ENCODE assay signal across 19 mouse cellular contexts in genomic region chr19:58059719-58060118, GRCm38 (mm10).
DNase-seq lines count a peak whose midpoint lies in the region; ATAC-seq and TF ChIP-seq lines count a peak whose summit lies in the region.
"Had no signal": no experiment of that assay in that cellular context is flagged by ENCODE, and none has a peak within 500 bp of the region (broad histone marks: within the 10 kb centered on the region; RNA-seq: fewer than 3 reads in every experiment).

No protein-coding gene starts in this region.

- H3K27ac ChIP-seq in embryonic facial prominence, embryonic 11.5 days (replicated peaks; ENCODE audit: low read depth, low read length): no peak overlapping the region
- no peak overlapping the region for H3K27ac ChIP-seq in embryonic facial prominence, embryonic 10.5 days (replicated peaks)
- no peak overlapping the region for H3K27ac ChIP-seq in heart, embryonic 13.5 days (replicated peaks)
- no peak overlapping the region for H3K27ac ChIP-seq in heart, adult 2 months
- H3K27ac ChIP-seq in neural tube, embryonic 13.5 days (replicated peaks): no peak overlapping the region
- H3K27ac ChIP-seq in neural tube, embryonic 15.5 days (replicated peaks): no peak overlapping the region

- H3K27me3 ChIP-seq in embryonic facial prominence, embryonic 11.5 days (ENCODE audit: control insufficient read depth, insufficient read depth, low read length): no peaks in the 10 kb centered on the region
- peaks cover 9% of the 10 kb centered on the region for H3K27me3 ChIP-seq in embryonic facial prominence, embryonic 10.5 days (replicated peaks; ENCODE audit: low read depth, poor library complexity, severe bottlenecking)
- no peaks in the 10 kb centered on the region for H3K27me3 ChIP-seq in heart, embryonic 13.5 days (replicated peaks)
- H3K27me3 ChIP-seq in heart, adult 2 months (ENCODE audit: control insufficient read depth, insufficient read depth, low read length): no peaks in the 10 kb centered on the region
- peaks cover 3% of the 10 kb centered on the region; the same call in 1 of the 2 replicates for H3K27me3 ChIP-seq in neural tube, embryonic 13.5 days
- no peaks in the 10 kb centered on the region for H3K27me3 ChIP-seq in neural tube, embryonic 15.5 days (replicated peaks)
- H3K27me3 ChIP-seq: embryonic facial prominence, embryonic 12.5 days; heart, embryonic 12.5 days; hindbrain, embryonic 13.5 days; midbrain, embryonic 12.5 days had no signal

- TF ChIP-seq POLR2A in heart, adult 2 months (IDR thresholded peaks at IDR 0.05; ENCODE audit: insufficient read depth, low read depth, low read length): no peak

- no peak overlapping the region for H3K4me2 ChIP-seq in embryonic facial prominence, embryonic 11.5 days (ENCODE audit: low read depth, low read length)
- no peak overlapping the region for H3K4me2 ChIP-seq in heart, embryonic 13.5 days
- H3K4me2 ChIP-seq in neural tube, embryonic 13.5 days: no peak overlapping the region
- no peak overlapping the region for H3K4me2 ChIP-seq in neural tube, embryonic 15.5 days

- H3K79me2 ChIP-seq in heart, adult 2 months (replicated peaks; ENCODE audit: control insufficient read depth, insufficient read depth, low read length): no peaks in the 10 kb centered on the region

- H3K9ac ChIP-seq in embryonic facial prominence, embryonic 11.5 days (replicated peaks; ENCODE audit: low read length): no peak overlapping the region
- peak overlapping the region; percentile 37; the same call in 1 of the 2 replicates for H3K9ac ChIP-seq in heart, embryonic 13.5 days
- H3K9ac ChIP-seq in heart, adult 2 months (ENCODE audit: low read depth, low read length): no peak overlapping the region
- H3K9ac ChIP-seq in neural tube, embryonic 13.5 days: peak overlapping the region; percentile 4; the same call in 1 of the 2 replicates
- no peak overlapping the region for H3K9ac ChIP-seq in neural tube, embryonic 15.5 days (replicated peaks)
- H3K9ac ChIP-seq: embryonic facial prominence, embryonic 12.5 days; heart, embryonic 12.5 days; midbrain, embryonic 12.5 days had no signal

- H3K4me1 ChIP-seq in embryonic facial prominence, embryonic 11.5 days (ENCODE audit: control insufficient read depth, insufficient read depth, low read length): no peaks in the 10 kb centered on the region; the same call in 1 of the 2 replicates
- peaks cover 47% of the 10 kb centered on the region for H3K4me1 ChIP-seq in embryonic facial prominence, embryonic 10.5 days
- H3K4me1 ChIP-seq in heart, embryonic 13.5 days: peaks cover 48% of the 10 kb centered on the region
- peaks cover 6% of the 10 kb centered on the region for H3K4me1 ChIP-seq in heart, adult 2 months (ENCODE audit: control insufficient read depth, insufficient read depth, low read length)
- H3K4me1 ChIP-seq in neural tube, embryonic 13.5 days (replicated peaks): peaks cover 52% of the 10 kb centered on the region
- H3K4me1 ChIP-seq in neural tube, embryonic 15.5 days: peaks cover 31% of the 10 kb centered on the region

- no peak overlapping the region for H3K4me3 ChIP-seq in embryonic facial prominence, embryonic 11.5 days (ENCODE audit: low read depth, low read length)
- no peak overlapping the region for H3K4me3 ChIP-seq in embryonic facial prominence, embryonic 10.5 days
- H3K4me3 ChIP-seq in heart, embryonic 13.5 days: no peak overlapping the region
- no peak overlapping the region for H3K4me3 ChIP-seq in heart, adult 2 months
- H3K4me3 ChIP-seq in neural tube, embryonic 13.5 days: no peak overlapping the region
- H3K4me3 ChIP-seq in neural tube, embryonic 15.5 days (replicated peaks): no peak overlapping the region
- H3K4me3 ChIP-seq: embryonic facial prominence, embryonic 12.5 days; heart, embryonic 12.5 days; hindbrain, embryonic 13.5 days; midbrain, embryonic 12.5 days had no signal

- TF ChIP-seq EP300 in heart, adult 2 months (IDR thresholded peaks at IDR 0.05; ENCODE audit: insufficient read depth, low read depth, low read length): no peak

- WGBS in embryonic facial prominence, embryonic 11.5 days: 34% methylated on average over 9 of the region's 9 CpGs
- 38% methylated on average over 9 of the region's 9 CpGs for WGBS in embryonic facial prominence, embryonic 10.5 days
- 43% methylated on average over 9 of the region's 9 CpGs for WGBS in heart, embryonic 13.5 days
- 71% methylated on average over 9 of the region's 9 CpGs for WGBS in heart, adult 2 months
- 35% methylated on average over 9 of the region's 9 CpGs for WGBS in neural tube, embryonic 13.5 days
- 39% methylated on average over 9 of the region's 9 CpGs for WGBS in neural tube, embryonic 15.5 days

- H3K9me3 ChIP-seq in embryonic facial prominence, embryonic 11.5 days (replicated peaks; ENCODE audit: control insufficient read depth, low read length): no peaks in the 10 kb centered on the region
- no peaks in the 10 kb centered on the region for H3K9me3 ChIP-seq in embryonic facial prominence, embryonic 10.5 days
- H3K9me3 ChIP-seq in heart, embryonic 13.5 days: no peaks in the 10 kb centered on the region
- no peaks in the 10 kb centered on the region for H3K9me3 ChIP-seq in neural tube, embryonic 13.5 days
- no peaks in the 10 kb centered on the region for H3K9me3 ChIP-seq in neural tube, embryonic 15.5 days (replicated peaks)
- H3K9me3 ChIP-seq: embryonic facial prominence, embryonic 12.5 days; heart, embryonic 12.5 days; hindbrain, embryonic 13.5 days; midbrain, embryonic 12.5 days had no signal

- no peaks in the 10 kb centered on the region for H3K36me3 ChIP-seq in embryonic facial prominence, embryonic 11.5 days (replicated peaks; ENCODE audit: control insufficient read depth, insufficient read depth, low read depth, low read length)
- no peaks in the 10 kb centered on the region for H3K36me3 ChIP-seq in embryonic facial prominence, embryonic 10.5 days (replicated peaks)
- no peaks in the 10 kb centered on the region for H3K36me3 ChIP-seq in heart, embryonic 13.5 days
- H3K36me3 ChIP-seq in heart, adult 2 months (ENCODE audit: control insufficient read depth, insufficient read depth, low read length): peaks cover 3% of the 10 kb centered on the region; the same call in 1 of the 2 replicates
- no peaks in the 10 kb centered on the region for H3K36me3 ChIP-seq in neural tube, embryonic 13.5 days
- no peaks in the 10 kb centered on the region for H3K36me3 ChIP-seq in neural tube, embryonic 15.5 days
- H3K36me3 ChIP-seq: embryonic facial prominence, embryonic 12.5 days; heart, embryonic 12.5 days; hindbrain, embryonic 13.5 days; midbrain, embryonic 12.5 days had no signal

- intact Hi-C loops in heart, adult 2 months (cut with DNase I): loop anchor here (5.0 kb wide), 1 partner anchor 42 kb away; no protein-coding TSS in a partner anchor

- ATAC-seq in embryonic facial prominence, embryonic 11.5 days (replicated peaks; ENCODE audit: insufficient number of reproducible peaks, low FRiP score, low TSS enrichment, low read depth): no peak
- no peak for ATAC-seq in heart, embryonic 13.5 days (ENCODE audit: extremely low read depth, insufficient number of reproducible peaks, low FRiP score, low TSS enrichment)
- ATAC-seq in neural tube, embryonic 13.5 days (ENCODE audit: low read depth): no peak
- no peak for ATAC-seq in neural tube, embryonic 15.5 days (ENCODE audit: low FRiP score)
- ATAC-seq: inflammation-experienced regulatory T-cells, adult 6 months had no signal

- TF ChIP-seq CTCF in heart, adult 2 months (IDR thresholded peaks at IDR 0.05): no peak

- peak; percentile 31 for DNase-seq in embryonic facial prominence, embryonic 11.5 days (ENCODE audit: low spot score)
- no peak for DNase-seq in embryonic facial prominence, embryonic 10.5 days (ENCODE audit: low spot score)
- DNase-seq in heart, adult 2 months: no peak
- peak; percentile 22 for DNase-seq in retina, embryonic 14.5 days (ENCODE audit: low spot score)
- DNase-seq in right cerebral cortex, adult 18-20 months: no peak
- DNase-seq: adrenal gland, postnatal 14 days; cerebellum, adult 8-10 months; heart, postnatal 14 days; kidney, adult 8-10 months; kidney, postnatal 10 days; thymus, postnatal 4 days had no signal

Comparison
In these comparisons a context has a peak if more than half of its experiments do, and no peak if none do; other contexts are left out.
1. DNase-seq: peak in embryonic facial prominence, embryonic 11.5 days (single experiment) and retina, embryonic 14.5 days (single experiment); none in embryonic facial prominence, embryonic 10.5 days (single experiment), heart, adult 2 months (0 of 2) and right cerebral cortex, adult 18-20 months (single experiment).
2. H3K9ac ChIP-seq: peak in heart, embryonic 13.5 days (single experiment) and neural tube, embryonic 13.5 days (single experiment); none in embryonic facial prominence, embryonic 11.5 days (single experiment), heart, adult 2 months (single experiment) and neural tube, embryonic 15.5 days (single experiment).